Mouse (Mus musculus): Measurements from ENCODE around the gene Steap3.

The Steap3 gene

GRCm38 (mm10) chr1:120250586-120250985, 21.9 kb downstream of the Steap3 start:
- DNase-seq (ENCODE audit: low spot score): no peak

- no peak for DNase-seq (ENCODE audit: low spot score)
These were observed 22.7 kb downstream of the Steap3 start for GRCm38 (mm10) chr1:120249842-120250241.

DNA sequence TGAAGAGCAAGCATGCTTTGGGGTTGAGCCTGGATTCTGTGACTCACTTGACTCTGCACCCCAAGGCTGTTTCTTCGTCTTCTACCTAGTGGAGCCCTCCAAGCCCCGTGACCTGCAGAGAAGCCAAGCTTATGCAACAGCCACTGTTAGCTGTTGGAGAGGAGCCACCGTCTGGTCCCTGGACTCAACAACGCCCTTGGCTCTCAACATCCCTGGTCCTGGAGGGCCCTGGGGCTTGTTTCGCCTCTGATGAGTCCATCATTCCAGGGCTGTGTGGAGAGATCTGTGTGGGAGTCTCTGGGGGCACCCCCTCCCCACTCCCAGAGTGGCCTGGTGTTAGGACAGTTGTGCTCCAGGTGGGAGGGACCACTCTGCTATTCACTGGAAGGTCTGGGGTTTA, 24.3 kb downstream of the Steap3 start:
- no peak for DNase-seq (ENCODE audit: low spot score)

GRCm38 (mm10) chr1:120247351-120247750, 25.2 kb downstream of the Steap3 start:
- no peak for DNase-seq (ENCODE audit: low spot score)

- DNase-seq (ENCODE audit: low spot score): no peak
These were observed 25.6 kb downstream of the Steap3 start for GRCm38 (mm10) chr1:120246946-120247345.

DNA sequence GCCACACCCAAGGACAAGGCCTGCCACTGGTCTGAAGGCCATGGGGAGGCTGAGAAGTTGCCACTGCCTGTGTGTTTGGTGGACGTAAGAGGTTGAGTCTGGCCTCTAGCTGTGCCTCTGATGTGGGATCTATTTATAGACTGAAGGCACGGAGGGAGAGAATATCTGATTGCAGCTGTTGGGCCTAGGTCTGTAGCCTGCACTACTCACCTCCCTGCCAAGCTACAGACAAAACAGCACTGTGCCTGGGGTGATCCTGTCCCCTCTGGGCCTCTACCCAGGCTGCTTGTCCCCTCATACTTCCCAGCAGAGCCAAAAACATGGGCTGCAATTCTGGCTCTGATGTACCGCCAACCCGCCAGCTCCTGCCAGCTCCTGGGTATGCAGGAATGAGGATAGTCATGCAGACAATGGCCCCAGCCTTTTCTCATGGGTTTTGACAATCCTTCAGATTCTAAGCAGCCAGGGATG, 26.8 kb downstream of the Steap3 start:
- no peak for DNase-seq (ENCODE audit: low spot score)

GRCm38 (mm10) chr1:120244646-120245045, 27.9 kb downstream of the Steap3 start:
- no peak for DNase-seq (ENCODE audit: low spot score)

DNA sequence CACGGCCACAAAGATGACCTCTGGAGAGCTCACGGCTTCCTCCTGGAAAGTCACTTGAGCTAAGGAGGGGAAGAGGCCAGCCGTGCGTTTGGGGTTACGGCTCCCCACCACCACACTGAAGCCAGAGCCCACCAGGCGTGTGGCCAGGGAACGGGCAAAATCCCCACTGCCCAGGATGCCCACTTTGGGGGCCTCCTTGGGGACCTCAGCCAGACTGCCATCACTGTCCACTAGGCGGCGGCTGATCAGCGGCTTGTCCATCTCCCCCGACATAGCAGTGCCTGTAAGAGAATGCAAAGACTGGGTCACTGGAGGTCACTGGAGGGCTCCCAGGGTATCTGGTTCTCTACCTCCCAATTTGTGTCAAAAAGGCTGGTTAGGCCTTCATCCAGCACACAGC, 28.5 kb downstream of the Steap3 start:
- no peak for DNase-seq (ENCODE audit: low spot score)

DNA sequence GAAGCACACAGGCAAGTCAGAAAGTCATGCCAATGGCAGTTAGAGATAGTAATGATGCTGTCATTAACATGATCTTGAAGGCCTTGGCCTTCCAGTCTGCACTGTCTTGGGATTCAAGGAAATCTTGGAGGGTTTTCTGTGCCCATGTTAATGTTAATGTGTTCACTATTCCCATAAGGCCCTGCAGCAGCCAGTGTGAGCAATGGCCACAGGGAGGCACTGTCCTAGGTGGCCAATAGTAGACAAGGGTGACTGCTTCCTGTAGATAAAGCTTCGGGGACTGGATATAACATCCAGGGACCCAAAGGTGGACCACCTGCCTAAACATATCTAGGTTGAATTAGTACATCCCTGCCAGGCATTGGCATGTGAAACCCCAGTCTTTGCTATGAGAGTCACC, 35.4 kb downstream of the Steap3 start:
- no peak for DNase-seq (ENCODE audit: low spot score)

- DNase-seq (ENCODE audit: low spot score): no peak
These were observed 36.1 kb downstream of the Steap3 start for GRCm38 (mm10) chr1:120236424-120236823.

DNA sequence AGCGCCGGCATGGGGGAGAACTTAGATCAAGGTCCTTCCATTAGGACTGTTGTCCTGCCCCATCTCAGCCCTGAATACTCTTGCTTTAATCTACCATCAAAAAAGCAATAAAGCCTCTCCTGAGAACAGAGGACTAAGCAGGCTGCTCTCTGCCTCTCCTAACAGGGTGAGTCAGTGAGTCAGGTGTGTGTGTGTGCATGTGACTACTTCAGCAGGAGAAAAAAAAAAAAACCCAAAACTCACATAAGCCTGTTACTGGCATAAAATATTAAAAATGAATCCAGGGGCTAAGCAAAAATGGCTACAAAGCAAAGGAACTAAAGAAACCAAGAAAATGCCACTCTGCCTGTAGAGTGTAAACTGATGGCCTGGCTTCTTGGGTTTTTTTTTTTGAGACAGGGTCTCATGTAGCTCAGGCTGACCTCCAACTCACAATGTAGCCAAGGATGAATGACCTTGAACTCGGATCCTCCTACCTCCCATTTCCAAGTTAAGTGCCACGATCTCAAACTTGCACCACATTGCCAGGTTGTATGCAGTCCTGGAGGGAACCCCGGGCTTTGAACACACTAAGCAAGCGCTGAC, 36.8 kb downstream of the Steap3 start:
- DNase-seq (ENCODE audit: low spot score): no peak

DNA sequence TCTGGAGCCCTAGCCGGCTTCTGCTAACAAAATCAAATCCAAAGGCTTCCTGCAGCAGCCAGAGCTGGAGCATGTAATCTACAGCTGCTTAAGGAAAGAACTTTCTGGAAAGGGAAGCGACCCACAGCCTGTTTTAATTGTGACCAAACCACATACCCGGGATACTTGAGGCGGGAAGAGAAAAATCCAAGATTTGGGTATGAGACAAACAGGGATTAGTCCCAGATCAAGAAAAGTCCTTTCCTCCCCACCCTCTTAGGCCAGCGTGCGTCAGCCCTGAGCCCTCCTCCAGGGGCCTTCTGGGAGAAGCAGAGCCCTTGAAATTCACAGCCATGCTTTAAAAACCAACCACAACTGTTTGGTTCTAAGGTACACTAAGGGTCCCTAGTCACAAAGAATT, 40.3 kb downstream of the Steap3 start:
- DNase-seq (ENCODE audit: low spot score): no peak

DNA sequence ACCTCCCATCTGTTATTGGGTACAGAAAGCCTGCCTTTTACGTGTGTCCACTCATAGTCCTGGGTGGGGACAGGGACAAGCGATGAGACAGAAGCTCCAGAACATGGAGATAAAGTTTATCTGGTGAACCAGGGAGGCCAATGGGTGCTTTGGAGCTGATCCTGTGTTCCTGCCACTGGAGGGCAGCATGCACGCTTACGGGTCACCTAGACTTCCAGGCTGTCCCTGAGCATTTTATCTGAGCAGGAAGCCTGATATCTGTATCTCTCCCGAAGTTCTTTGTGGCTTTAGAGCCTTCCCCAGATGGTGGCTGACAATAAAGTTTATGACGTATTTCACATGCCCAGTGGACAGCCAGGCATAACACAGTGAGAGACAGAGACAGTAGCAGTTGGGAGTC, 41.2 kb downstream of the Steap3 start:
- DNase-seq (ENCODE audit: low spot score): no peak

DNA sequence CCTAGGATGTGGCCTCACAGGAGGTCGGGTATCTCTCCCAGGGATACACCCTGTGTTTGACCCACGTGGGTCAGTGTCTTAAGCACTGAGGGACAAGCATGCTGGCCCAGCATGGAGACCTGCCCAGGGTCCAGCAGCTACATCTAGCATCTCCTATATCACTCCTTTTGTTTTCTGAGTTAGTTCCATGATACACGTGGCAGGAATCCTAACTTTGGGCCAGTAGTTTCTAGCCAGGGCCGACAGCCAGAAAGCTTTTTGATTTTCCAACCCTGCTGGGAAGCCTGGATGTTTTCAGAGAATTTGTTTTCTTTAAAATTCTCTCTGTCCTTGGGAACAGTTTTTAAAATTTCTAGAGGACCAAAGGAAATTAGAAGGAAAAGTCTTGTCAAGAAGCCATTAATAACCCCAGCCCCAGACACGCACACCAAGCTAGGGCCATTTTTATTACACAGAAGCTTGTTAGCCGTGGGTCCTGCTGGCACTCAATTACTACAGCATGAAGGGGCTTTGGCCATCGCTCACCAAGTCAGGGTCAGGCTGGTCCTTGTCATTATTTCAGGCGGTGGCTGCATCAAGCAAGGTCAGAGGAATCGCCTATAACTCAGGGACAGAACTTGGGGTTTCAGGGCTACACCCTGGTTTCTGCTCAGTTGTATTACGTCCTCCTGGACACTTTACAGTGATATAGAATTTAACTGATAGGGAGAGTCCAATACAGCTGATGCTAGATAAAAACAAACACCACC, 42.6 kb downstream of the Steap3 start:
- no peak for DNase-seq (ENCODE audit: low spot score)

DNA sequence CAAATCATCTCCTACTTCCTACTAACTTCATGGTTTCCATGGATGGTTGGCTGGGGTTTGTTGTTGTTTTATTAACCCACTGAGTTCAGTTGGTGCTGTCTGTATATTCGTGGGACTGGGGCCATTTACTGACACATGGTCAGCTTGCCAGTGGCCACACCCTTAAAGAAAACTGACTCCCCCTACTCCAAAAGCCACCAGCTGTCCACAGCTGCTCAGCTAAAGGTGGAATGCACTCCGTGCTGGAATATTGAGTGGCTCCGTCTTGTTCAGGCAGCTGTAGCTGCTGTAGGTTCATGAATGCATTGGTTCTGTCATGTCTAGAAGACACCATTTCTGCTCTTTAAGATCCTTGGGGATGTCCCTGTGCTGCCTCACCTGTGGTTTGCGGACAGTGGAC, 48.9 kb downstream of the Steap3 start:
- no peak for DNase-seq (ENCODE audit: low spot score)

DNA sequence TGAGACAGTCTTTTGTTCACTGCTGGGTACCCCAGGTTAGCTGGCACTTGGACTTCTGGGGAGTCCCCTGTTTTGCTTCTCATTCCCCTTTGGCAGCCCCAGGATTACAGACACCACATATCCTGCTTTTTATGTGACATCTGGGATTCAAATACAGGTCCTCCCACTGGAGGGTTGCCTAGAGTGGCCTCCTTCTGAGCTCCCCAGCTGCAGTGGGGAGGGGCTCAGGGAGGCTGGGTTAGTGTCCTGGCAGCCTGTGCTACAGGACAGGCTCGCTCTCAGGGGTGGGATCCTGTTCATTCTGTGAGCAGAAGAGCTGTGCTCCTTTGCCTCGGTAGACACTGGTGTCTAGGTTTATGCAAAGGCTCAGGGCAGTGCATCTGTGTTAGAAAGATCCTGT, 51.2 kb downstream of the Steap3 start:
- DNase-seq (ENCODE audit: low spot score): no peak

DNA sequence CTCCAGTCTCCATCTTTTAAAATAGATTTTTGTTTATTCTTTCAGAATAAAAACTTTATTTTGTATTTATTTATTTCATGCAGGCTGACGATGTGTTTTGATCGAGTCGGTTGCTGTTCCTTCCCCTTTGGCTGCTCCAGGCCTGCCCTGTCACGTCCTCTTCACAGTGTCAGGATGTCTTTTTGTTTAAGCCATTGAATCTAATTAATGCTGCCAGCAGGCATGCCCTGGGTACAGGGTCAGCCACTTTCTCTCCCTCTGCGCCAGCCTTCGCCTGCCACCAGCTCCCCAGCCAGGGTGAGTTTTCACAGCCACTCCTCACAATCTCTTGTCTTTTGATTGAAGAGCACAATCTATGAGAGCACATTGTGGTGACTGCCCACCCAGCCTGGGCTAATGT, 51.7 kb downstream of the Steap3 start:
- DNase-seq (ENCODE audit: low spot score): no peak

- DNase-seq (ENCODE audit: low spot score): no peak
These were observed 63.8 kb downstream of the Steap3 start for GRCm38 (mm10) chr1:120208502-120209230.

GRCm38 (mm10) chr1:120207568-120207967, 64.9 kb downstream of the Steap3 start:
- DNase-seq (ENCODE audit: low spot score): no peak

DNA sequence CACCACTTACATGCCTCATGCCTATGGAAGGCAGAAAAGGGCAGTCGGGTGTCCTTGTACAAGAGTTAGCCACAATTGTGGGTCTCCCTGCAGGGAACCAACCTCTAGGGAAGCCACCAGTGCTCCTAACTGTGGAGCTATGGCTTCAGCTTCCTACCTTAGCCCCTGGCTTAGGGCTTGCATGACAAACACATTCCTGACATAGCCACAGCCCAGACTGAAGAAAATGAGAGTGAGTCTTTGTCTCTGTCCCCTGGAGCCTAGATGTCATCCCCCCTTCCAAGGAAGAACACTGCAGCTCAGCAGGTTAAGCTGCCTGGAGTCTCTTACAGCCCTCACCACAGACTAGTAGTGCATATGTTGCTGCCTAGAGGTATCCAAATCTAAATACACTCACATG, 67.7 kb downstream of the Steap3 start:
- DNase-seq (ENCODE audit: low spot score): no peak

GRCm38 (mm10) chr1:120203836-120204235, 68.7 kb downstream of the Steap3 start:
- DNase-seq (ENCODE audit: low spot score): no peak

DNA sequence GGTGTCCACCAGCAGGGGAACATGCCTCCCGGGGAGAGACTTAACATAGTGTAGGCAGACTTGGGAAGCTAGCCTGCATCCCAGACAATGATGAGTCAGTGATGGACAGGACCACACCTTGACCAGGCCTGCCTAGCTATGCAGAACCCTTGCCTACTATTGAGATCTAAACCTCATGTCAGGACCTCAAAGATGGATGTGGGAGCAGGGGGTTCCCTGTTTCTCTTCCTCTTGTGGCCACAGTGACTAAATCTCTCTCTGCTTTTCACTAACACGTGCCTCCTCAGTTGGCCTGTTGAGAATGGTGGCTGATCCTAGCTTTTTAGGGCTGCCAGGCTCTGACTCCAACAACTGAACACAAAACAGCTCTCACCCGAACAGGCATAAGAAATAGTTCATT, 70.0 kb downstream of the Steap3 start:
- DNase-seq (ENCODE audit: low spot score): no peak

GRCm38 (mm10) chr1:120198942-120199341, 73.6 kb downstream of the Steap3 start:
- no peak for DNase-seq (ENCODE audit: low spot score)

Data from spleen, adult 12 weeks (tissue).